Mouse (Mus musculus): Measurements from ENCODE around the gene Gm20696.

DNA sequence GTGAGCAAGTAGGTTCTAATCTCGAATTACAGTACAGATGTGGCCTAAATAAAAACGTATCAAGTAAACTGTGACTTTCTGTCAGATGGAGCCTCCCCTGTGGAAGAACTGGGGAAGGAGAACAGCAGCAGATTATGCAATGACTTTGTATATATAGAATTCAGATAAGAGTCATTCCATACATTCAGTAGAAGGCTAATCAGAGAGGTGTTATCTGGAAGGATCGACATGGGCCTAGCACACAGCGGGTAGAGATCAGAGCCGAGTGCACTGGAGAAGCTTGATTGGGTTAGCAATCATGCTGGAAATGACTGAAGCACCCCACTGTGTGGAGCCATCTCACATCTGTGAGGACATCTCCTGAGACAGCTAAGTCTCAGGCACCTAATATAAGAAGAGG is 294.2 kb downstream of the Gm20696 start:
- TF ChIP-seq CTCF (IDR thresholded peaks at IDR 0.05; ENCODE audit: low read depth, low read length) (no peak), EP300 (IDR thresholded peaks at IDR 0.05; ENCODE audit: insufficient read depth, low read depth, low read length) (no peak), POLR2A (IDR thresholded peaks at IDR 0.05; ENCODE audit: insufficient read depth, low read length) (no peak)

Measured in ES-Bruce4 (cell line).